Mouse (Mus musculus): ENCODE measurements around the gene Sdk1.

DNA sequence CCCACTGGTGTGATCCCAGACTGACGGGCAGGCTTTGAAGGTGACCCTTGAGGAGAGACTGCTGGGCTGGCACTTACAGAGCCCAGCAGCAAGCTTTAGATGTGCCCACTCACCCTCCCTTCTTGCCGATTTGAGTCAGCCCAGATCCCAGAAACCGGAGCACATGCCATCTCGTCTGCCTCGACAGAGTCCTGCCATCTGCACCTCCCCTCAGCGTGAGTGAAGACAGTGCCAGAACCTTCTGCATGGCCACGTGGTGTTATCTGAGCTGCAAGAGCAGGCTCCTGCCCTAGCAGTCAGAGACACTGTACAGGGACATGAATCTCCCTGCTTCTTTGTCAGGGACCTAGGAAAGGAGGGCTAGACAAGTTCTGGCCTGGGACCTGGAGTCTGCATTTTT is 898.7 kb downstream of the Sdk1 start:
- TF ChIP-seq CTCF (IDR thresholded peaks at IDR 0.05; ENCODE audit: insufficient read depth, low read depth, low read length) (no peak), POLR2A (IDR thresholded peaks at IDR 0.05; ENCODE audit: insufficient read depth, low read depth, low read length) (no peak)

Measured in olfactory bulb, adult 2 months (tissue).